Mouse (Mus musculus) kidney, embryonic 15.5 days (tissue): ENCODE results near the gene Zfyve16. TPM values are rescaled to one million over a fixed set of nuclear protein-coding genes. Genes with fewer than 3 reads are reported as not detected.

Experiments
- ATAC-seq: fragments of 200-750 bp; cut with Nextera tagmentation; replicated peaks from 2 replicates; pipeline ENCODE4 v1.8.0; 2017; ENCODE audit warnings: moderate TSS enrichment; ENCODE audit not compliant: low FRiP score
- H3K27ac ChIP-seq: fragments of 300-500 bp; sonication (generic); 2 replicates; pipeline ENCODE4 v1.5.1; 2015; ENCODE audit warnings: mild to moderate bottlenecking, inconsistent platforms
- H3K27me3 ChIP-seq: fragments of 300-500 bp; sonication (generic); 2 replicates; pipeline ENCODE4 v1.6.1; 2015; ENCODE audit warnings: inconsistent platforms
- H3K36me3 ChIP-seq: fragments of 300-500 bp; sonication (generic); 2 replicates; pipeline ENCODE4 v1.6.1; 2015; ENCODE audit warnings: inconsistent platforms
- H3K4me1 ChIP-seq: fragments of 300-500 bp; sonication (generic); 2 replicates; pipeline ENCODE4 v1.6.1; 2015; ENCODE audit warnings: inconsistent platforms
- H3K4me2 ChIP-seq: fragments of 300-500 bp; sonication (generic); 2 replicates; pipeline ENCODE4 v1.6.1; 2015; ENCODE audit warnings: moderate library complexity, mild to moderate bottlenecking, inconsistent platforms
- H3K4me3 ChIP-seq: fragments of 300-500 bp; sonication (generic); replicated peaks from 2 replicates; pipeline ENCODE4 v1.5.1; 2015; ENCODE audit warnings: mild to moderate bottlenecking, inconsistent platforms
- H3K9ac ChIP-seq: fragments of 300-500 bp; sonication (generic); 2 replicates; pipeline ENCODE4 v1.6.1; 2015; ENCODE audit warnings: mild to moderate bottlenecking, inconsistent platforms
- H3K9me3 ChIP-seq: fragments of 300-500 bp; sonication (generic); replicated peaks from 2 replicates; pipeline ENCODE4 v1.6.1; 2016; ENCODE audit warnings: inconsistent platforms
- WGBS: fragments of 180-500 bp; shearing (Covaris S2); methylation state at CpG from one replicate; pipeline ENCODE4 v1.1.7; 2015; ENCODE audit warnings: mixed read lengths; 5-methylcytosine and 5-hydroxymethylcytosine counted together
- polyA plus RNA-seq: library from polyadenylated mRNA; unstranded; fragments of >200 nt; fragmentation: Nextera tagmentation; extraction: Ambion mirVana; gene quantifications from 2 replicates; pipeline ENCODE4 v1.2.1, GENCODE M21; 2015

Gene Zfyve16
- polyA plus RNA-seq, 1 experiment from 2014 or later: 11.6 TPM

DNA sequence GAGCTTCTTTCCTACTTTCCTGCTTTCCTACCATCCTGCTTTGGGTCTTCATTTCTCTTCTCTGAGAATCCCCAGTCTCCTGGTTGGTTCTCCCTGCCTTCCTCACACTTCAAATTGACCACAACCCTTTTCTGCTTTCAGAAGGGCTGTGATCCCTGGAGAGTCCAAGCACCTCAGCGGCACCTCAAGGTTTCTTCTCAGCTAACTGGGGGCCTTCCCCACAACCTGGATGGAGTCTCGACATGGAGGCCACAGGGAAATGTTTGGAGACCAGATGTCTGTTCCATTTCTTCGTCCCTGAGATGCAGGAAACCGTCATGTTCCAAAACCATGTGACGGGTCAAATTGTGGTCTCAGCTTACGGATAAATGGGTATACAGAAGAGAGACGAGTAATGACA is 83.8 kb downstream of the Zfyve16 start:
- no peak overlapping the region for H3K9ac ChIP-seq
- no peak for ATAC-seq
- H3K36me3 ChIP-seq: no peaks in the 10 kb centered on the region
- no peaks in the 10 kb centered on the region for H3K4me1 ChIP-seq
- H3K9me3 ChIP-seq: no peaks in the 10 kb centered on the region
- H3K4me3 ChIP-seq: no peak overlapping the region
- WGBS: 91% methylated on average over 7 of the region's 7 CpGs
- H3K27me3 ChIP-seq: no peaks in the 10 kb centered on the region
- H3K4me2 ChIP-seq: no peak overlapping the region
- no peak overlapping the region for H3K27ac ChIP-seq

DNA sequence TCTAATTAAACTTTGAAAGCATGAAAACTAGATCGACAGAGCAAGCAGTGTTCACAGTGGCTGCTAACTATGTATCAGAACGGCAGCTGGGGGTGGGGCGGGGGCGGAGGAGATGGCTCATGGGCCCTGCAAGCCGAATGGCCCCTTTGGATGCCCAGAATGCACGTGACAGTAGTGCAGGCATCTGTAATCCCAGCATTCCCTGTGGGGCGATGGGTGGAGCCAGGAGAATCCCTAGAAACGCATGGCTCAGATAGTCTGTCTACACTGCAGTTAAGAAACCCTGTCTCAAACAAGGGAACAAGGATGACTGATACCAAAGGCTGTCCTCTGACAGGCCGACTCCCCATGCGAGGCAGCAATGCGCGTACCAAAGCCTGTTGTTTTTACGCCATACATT is 90.4 kb downstream of the Zfyve16 start:
- Histone ChIP-seq H3K4me2 (no peak overlapping the region), H3K9ac (no peak overlapping the region), H3K4me1 (no peaks in the 10 kb centered on the region), H3K36me3 (no peaks in the 10 kb centered on the region), H3K4me3 (no peak overlapping the region), H3K9me3 (no peaks in the 10 kb centered on the region), H3K27ac (no peak overlapping the region), H3K27me3 (no peaks in the 10 kb centered on the region)
- no peak for ATAC-seq
- 77% methylated on average over 13 of the region's 13 CpGs for WGBS

DNA sequence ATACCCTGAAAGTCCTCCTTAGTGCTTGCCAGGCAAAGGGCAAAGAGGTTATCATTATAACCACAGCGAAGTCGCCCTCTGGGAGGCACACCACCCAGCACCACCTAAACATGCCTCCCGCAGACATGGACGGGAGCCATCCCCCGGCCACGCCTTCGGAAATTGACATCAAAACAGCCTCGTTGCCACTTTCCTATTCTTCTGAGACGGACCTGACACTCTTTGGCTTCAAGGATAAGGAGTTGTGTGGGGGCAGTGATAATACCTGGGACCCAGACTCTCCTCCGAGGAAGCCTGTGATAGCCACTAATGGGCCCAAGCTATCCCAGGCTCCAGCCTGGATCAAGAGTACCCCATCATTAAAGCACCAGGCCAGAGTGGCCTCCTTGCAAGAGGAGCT is 92.0 kb downstream of the Zfyve16 start:
- Histone ChIP-seq H3K4me3 (no peak overlapping the region), H3K36me3 (no peaks in the 10 kb centered on the region), H3K27me3 (no peaks in the 10 kb centered on the region), H3K4me1 (no peaks in the 10 kb centered on the region), H3K9me3 (no peaks in the 10 kb centered on the region), H3K9ac (no peak overlapping the region), H3K4me2 (no peak overlapping the region), H3K27ac (no peak overlapping the region)
- ATAC-seq: no peak
- WGBS: 93% methylated on average over 10 of the region's 10 CpGs

Other genes with a start within 250 kb of the Zfyve16 start
- 0.95 and 1.4 TPM in 2 replicates for gene Gm20379, start 224.9 kb downstream of the Zfyve16 start, polyA plus RNA-seq
- 22.0 and 22.9 TPM in 2 replicates for gene Dhfr, start 176.1 kb downstream of the Zfyve16 start, polyA plus RNA-seq
- 29.6 and 33.1 TPM in 2 replicates for gene Msh3, start 175.9 kb downstream of the Zfyve16 start, polyA plus RNA-seq
- gene Ankrd34b, start 105.0 kb downstream of the Zfyve16 start, polyA plus RNA-seq: 0.21 and 0.41 TPM in 2 replicates
- 0.14 TPM in 1 of 2 replicates, not detected in the other for gene Fam151b, start 46.9 kb downstream of the Zfyve16 start, polyA plus RNA-seq
- not detected in 2 replicates for gene Spz1, start 45.3 kb upstream of the Zfyve16 start, polyA plus RNA-seq
- 16.5 and 16.8 TPM in 2 replicates for gene Serinc5, start 80.2 kb upstream of the Zfyve16 start, polyA plus RNA-seq